Mouse (Mus musculus): ENCODE results near the gene Wdr76. TPM values are rescaled to one million over a fixed set of nuclear protein-coding genes. Genes with fewer than 3 reads are reported as not detected.
"Not testable (repeated sequence)": the region's sequence is repeated elsewhere in the genome, so short reads cannot be mapped to it uniquely, and the experiment has no call there.

Wdr76 gene
- 2.9 and 3.7 TPM in 2 replicates for polyA plus RNA-seq (2012; rRNA removed)

GRCm38 (mm10) chr2:121505942-121506882 is at the start of gene Wdr76, which contains the start of gene Mfap1a:
Gene Wdr76, plus strand, starts transcription at chr2:121506723.
Gene Mfap1a, minus strand, starts transcription at chr2:121506665.
- H3K4me1 ChIP-seq (ENCODE audit: control insufficient read depth, insufficient read depth, low read length); H3K27ac ChIP-seq (ENCODE audit: insufficient read depth, low read length): not testable (repeated sequence)
- H3K4me3 ChIP-seq (ENCODE audit: insufficient read depth, low read length): peak within 1 kb of the TSS; percentile 62
- TF ChIP-seq POLR2A (IDR thresholded peaks at IDR 0.05; ENCODE audit: extremely low read depth, insufficient read depth, low read length): peak; percentile 92

- no peak overlapping the region for H3K27ac ChIP-seq (ENCODE audit: insufficient read depth, low read length)
- TF ChIP-seq POLR2A (IDR thresholded peaks at IDR 0.05; ENCODE audit: extremely low read depth, insufficient read depth, low read length) (no peak), CTCF (IDR thresholded peaks at IDR 0.05; ENCODE audit: extremely low read depth, insufficient read depth, low read length) (no peak)
- no peaks in the 10 kb centered on the region for H3K4me1 ChIP-seq (ENCODE audit: control insufficient read depth, insufficient read depth, low read length)
- no peak overlapping the region for H3K4me3 ChIP-seq (ENCODE audit: insufficient read depth, low read length)
These were observed 46.5 kb upstream of the Wdr76 start for GRCm38 (mm10) chr2:121460071-121460470.

- not testable (repeated sequence) for H3K4me1 ChIP-seq (ENCODE audit: control insufficient read depth, insufficient read depth, low read length)
These were observed 37.5 kb upstream of the Wdr76 start for GRCm38 (mm10) chr2:121468982-121469381.

GRCm38 (mm10) chr2:121472783-121473182 is 33.7 kb upstream of the Wdr76 start:
- not testable (repeated sequence) for H3K4me1 ChIP-seq (ENCODE audit: control insufficient read depth, insufficient read depth, low read length); H3K27ac ChIP-seq (ENCODE audit: insufficient read depth, low read length); H3K4me3 ChIP-seq (ENCODE audit: insufficient read depth, low read length)

More at GRCm38 (mm10) chr2:121468982-121469381, 37.5 kb upstream of the Wdr76 start:
- H3K27ac ChIP-seq (ENCODE audit: insufficient read depth, low read length); H3K4me3 ChIP-seq (ENCODE audit: insufficient read depth, low read length): not testable (repeated sequence)

GRCm38 (mm10) chr2:121473301-121474179 is 33.0 kb upstream of the Wdr76 start, which contains the start of gene Mfap1b:
Gene Mfap1b, minus strand, starts transcription at chr2:121474067.
- H3K4me3 ChIP-seq (ENCODE audit: insufficient read depth, low read length): peak within 1 kb of the TSS; percentile 68
- H3K4me1 ChIP-seq (ENCODE audit: control insufficient read depth, insufficient read depth, low read length); H3K27ac ChIP-seq (ENCODE audit: insufficient read depth, low read length): not testable (repeated sequence)
- TF ChIP-seq POLR2A (IDR thresholded peaks at IDR 0.05; ENCODE audit: extremely low read depth, insufficient read depth, low read length): peak; percentile 91

- Histone ChIP-seq H3K27ac (ENCODE audit: insufficient read depth, low read length) (no peak overlapping the region), H3K4me3 (ENCODE audit: insufficient read depth, low read length) (peak overlapping the region; percentile 68), H3K4me1 (ENCODE audit: control insufficient read depth, insufficient read depth, low read length) (peaks cover 2% of the 10 kb centered on the region; the same call in 1 of the 2 replicates)
- no peak for TF ChIP-seq CTCF (IDR thresholded peaks at IDR 0.05; ENCODE audit: extremely low read depth, insufficient read depth, low read length)
- TF ChIP-seq POLR2A (IDR thresholded peaks at IDR 0.05; ENCODE audit: extremely low read depth, insufficient read depth, low read length): no peak
These were observed 32.4 kb upstream of the Wdr76 start for GRCm38 (mm10) chr2:121474180-121474535.

GRCm38 (mm10) chr2:121475306-121475705 is 31.2 kb upstream of the Wdr76 start:
- not testable (repeated sequence) for H3K27ac ChIP-seq (ENCODE audit: insufficient read depth, low read length); H3K4me1 ChIP-seq (ENCODE audit: control insufficient read depth, insufficient read depth, low read length); H3K4me3 ChIP-seq (ENCODE audit: insufficient read depth, low read length)

- TF ChIP-seq POLR2A (IDR thresholded peaks at IDR 0.05; ENCODE audit: extremely low read depth, insufficient read depth, low read length) (no peak), CTCF (IDR thresholded peaks at IDR 0.05; ENCODE audit: extremely low read depth, insufficient read depth, low read length) (no peak)
- H3K4me1 ChIP-seq (ENCODE audit: control insufficient read depth, insufficient read depth, low read length): no peaks in the 10 kb centered on the region
- no peak overlapping the region for H3K27ac ChIP-seq (ENCODE audit: insufficient read depth, low read length)
- no peak overlapping the region for H3K4me3 ChIP-seq (ENCODE audit: insufficient read depth, low read length)
These were observed 28.8 kb upstream of the Wdr76 start for GRCm38 (mm10) chr2:121477491-121478266.

GRCm38 (mm10) chr2:121480498-121480897 is 26.0 kb upstream of the Wdr76 start:
- TF ChIP-seq POLR2A (IDR thresholded peaks at IDR 0.05; ENCODE audit: extremely low read depth, insufficient read depth, low read length): no peak
- peak; percentile 39 for TF ChIP-seq CTCF (IDR thresholded peaks at IDR 0.05; ENCODE audit: extremely low read depth, insufficient read depth, low read length)
- Histone ChIP-seq H3K4me3 (ENCODE audit: insufficient read depth, low read length) (no peak overlapping the region), H3K4me1 (ENCODE audit: control insufficient read depth, insufficient read depth, low read length) (no peaks in the 10 kb centered on the region), H3K27ac (ENCODE audit: insufficient read depth, low read length) (no peak overlapping the region)

GRCm38 (mm10) chr2:121480916-121481315 is 25.6 kb upstream of the Wdr76 start:
- H3K4me1 ChIP-seq (ENCODE audit: control insufficient read depth, insufficient read depth, low read length); H3K4me3 ChIP-seq (ENCODE audit: insufficient read depth, low read length); H3K27ac ChIP-seq (ENCODE audit: insufficient read depth, low read length): not testable (repeated sequence)
